Mouse (Mus musculus): ENCODE measurements at regions not wholly inside any gene's neighbourhood (a gene's known extent, or its start where the extent isn't known, plus 50 kb on each side); places are given as distances from the start of the nearest gene placed in this dataset.
A peak's percentile ranks its signal among the peaks of the same experiment; 100 is the strongest.
"Not testable (repeated sequence)": the region's sequence is repeated elsewhere in the genome, so short reads cannot be mapped to it uniquely, and the experiment has no call there.

DNA sequence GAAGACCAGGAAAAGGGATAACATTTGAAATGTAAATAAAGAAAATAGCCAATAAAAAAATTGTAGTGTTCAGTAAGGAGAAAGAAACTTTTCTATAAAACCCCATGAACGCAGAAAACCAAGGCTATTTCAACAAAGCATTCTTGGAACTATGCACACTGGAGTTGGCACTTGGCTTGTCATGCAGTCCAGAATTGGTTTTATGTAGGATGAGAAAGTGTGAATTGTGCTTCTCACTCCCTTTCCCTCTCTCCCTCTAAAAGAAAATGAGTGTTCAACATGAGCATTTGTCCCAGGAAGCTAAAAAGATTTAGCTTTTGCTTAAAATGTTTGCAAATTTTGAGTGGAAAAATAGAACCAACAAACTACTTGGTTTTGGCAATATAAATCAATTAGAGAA is 841.6 kb upstream of the Adam24 start:
- DNase-seq (ENCODE audit: extremely low spot score in 1 of 2, low spot score in 2 of 2) = no peak
- intact Hi-C loops (cut with DNase I) = no loop called here

- DNase-seq (ENCODE audit: extremely low spot score in 1 of 2, low spot score in 2 of 2) = no peak
- intact Hi-C loops (cut with DNase I) = no loop called here
Observed at GRCm38 (mm10) chr8:39846854-39847253, 828.0 kb upstream of the Adam24 start.

GRCm38 (mm10) chr8:39862544-39862943 is 812.3 kb upstream of the Adam24 start:
- intact Hi-C loops (cut with DNase I) = no loop called here
- no peak for DNase-seq (ENCODE audit: extremely low spot score in 1 of 2, low spot score in 2 of 2)

- no peak for DNase-seq (ENCODE audit: extremely low spot score in 1 of 2, low spot score in 2 of 2)
- intact Hi-C loops (cut with DNase I) = no loop called here
Observed at GRCm38 (mm10) chr8:39902251-39902650, 772.6 kb upstream of the Adam24 start.

DNA sequence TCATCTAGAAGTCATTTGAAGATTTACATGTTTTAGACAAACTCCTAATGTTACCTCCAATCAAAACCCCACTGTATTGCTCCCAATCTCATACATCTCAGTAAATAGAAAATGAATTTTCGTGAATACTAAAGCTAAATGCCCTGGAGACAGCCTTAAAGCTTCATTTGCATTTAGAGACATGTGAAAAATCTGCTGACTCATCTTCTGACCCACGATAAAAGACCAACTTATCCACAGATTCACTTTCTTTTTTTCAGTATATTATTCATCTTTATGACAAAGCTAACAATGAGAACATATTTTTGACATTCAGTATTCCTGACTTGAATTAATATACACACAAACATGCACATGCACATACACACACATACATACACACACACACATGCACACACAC is 762.0 kb upstream of the Adam24 start:
- DNase-seq (ENCODE audit: extremely low spot score in 1 of 2, low spot score in 2 of 2) = no peak
- intact Hi-C loops (cut with DNase I) = no loop called here

DNA sequence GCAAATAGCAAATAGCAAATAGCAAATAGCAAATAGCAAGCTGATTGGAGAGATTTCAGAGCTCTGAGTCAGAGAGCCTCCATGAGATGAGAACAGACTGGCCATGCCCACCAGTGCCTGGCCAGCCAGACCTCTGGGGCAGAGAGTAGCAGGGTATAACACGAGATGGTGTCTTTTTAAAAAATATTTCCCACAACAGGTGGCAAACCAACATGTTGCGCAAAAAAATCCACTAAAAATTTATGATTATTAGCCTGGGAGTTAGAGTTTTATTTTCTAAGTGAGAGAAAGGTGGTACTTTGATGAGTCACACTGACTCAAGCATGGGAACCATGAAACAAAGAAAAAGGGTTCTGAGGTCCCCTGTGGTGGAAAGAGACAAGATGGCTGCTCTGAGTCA is 753.5 kb upstream of the Adam24 start:
- DNase-seq (ENCODE audit: extremely low spot score in 1 of 2, low spot score in 2 of 2) = no peak
- intact Hi-C loops (cut with DNase I) = no loop called here

GRCm38 (mm10) chr8:39923741-39924140 is 751.1 kb upstream of the Adam24 start:
- no peak for DNase-seq (ENCODE audit: extremely low spot score in 1 of 2, low spot score in 2 of 2)
- intact Hi-C loops (cut with DNase I) = no loop called here

GRCm38 (mm10) chr8:39950178-39950896 is 724.5 kb upstream of the Adam24 start:
- intact Hi-C loops (cut with DNase I) = no loop called here
- DNase-seq (ENCODE audit: extremely low spot score in 1 of 2, low spot score in 2 of 2) = no peak

- no peak for DNase-seq (ENCODE audit: extremely low spot score in 1 of 2, low spot score in 2 of 2)
- intact Hi-C loops (cut with DNase I) = no loop called here
Observed at GRCm38 (mm10) chr8:39954497-39954896, 720.4 kb upstream of the Adam24 start.

- intact Hi-C loops (cut with DNase I) = no loop called here
- DNase-seq (ENCODE audit: extremely low spot score in 1 of 2, low spot score in 2 of 2) = no peak
Observed at GRCm38 (mm10) chr8:39954924-39955323, 720.0 kb upstream of the Adam24 start.

DNA sequence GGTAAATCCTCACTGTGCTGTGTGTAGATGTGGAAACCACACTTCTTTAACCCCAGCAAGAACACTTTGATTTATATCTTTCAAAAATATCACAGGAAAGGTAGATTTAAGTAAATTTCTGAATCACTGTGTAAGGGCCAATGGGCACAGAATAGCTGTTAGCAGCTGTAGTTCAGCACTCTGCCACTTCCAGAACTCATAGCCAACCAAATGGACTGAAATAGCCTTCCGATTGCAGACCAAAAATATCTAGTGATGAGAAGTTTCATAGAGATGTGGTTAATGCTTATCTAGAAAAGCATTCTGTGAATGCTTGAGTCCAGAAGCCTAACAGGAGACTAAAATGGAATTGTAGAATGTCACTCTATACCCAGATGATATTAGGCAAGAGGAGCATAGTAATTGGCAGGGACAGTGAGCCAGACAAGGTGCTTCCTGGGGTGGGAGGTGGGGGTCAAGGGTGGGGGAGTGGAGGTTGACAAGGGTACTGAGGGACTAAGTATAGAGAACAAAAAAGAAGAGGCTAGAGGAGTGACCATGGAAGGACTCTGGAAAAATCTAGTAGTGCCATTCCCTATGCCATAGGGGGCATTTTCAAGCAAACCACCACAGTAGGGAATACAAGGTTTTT is 669.6 kb upstream of the Adam24 start:
- intact Hi-C loops (cut with DNase I) = no loop called here
- DNase-seq (ENCODE audit: extremely low spot score in 1 of 2, low spot score in 2 of 2) = no peak

DNA sequence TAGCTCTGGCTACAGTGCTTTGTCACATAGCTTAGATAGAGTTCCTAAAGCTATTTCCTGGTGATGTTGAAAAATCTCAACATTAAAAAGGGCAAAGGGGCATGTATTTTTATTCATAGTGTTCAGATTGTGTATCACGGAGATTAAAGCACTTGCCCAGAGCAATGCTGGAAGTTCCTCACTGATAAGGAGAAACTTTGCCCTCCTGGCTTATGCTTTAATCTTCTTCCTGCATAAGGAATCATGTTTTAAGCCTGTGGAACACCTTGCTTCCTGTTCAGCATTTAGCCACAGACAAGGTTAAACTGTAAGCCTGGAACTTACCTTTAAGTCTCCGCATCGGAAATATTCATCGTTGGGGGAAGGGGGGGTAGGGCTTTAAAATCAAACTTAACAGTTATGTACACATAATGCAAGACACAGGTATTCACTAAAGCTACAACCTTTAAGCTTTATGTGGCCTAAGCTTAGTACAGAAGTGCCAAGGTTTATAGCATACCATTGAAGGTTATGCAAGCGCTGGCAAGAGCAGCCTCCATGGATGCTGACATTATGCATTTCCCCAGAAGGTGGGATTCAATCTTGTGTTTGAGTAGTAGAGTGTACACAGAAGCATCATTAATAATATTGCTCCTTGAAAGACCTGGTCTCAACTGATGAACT is 655.5 kb upstream of the Adam24 start:
- DNase-seq (ENCODE audit: extremely low spot score in 1 of 2, low spot score in 2 of 2) = no peak
- intact Hi-C loops (cut with DNase I) = no loop called here

DNA sequence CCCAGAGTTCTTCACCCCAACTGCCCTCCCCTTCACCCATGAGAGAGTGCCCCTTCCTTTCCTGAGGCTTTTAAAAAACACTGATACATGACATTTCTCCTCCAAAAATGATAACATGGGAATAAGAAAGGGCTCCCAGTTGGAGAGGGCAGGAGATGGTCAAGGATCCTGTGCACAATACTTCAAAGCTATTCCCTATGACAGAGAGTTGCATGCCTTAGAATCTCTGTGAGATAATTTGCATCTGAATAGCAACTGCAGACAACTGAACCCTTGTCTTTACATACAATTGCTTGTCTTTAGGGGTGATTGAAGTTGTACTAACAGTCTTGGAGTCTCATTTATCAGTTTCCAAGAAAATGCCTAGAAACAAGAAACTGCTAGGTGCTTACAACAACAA is 610.7 kb upstream of the Adam24 start:
- no peak for DNase-seq (ENCODE audit: extremely low spot score in 1 of 2, low spot score in 2 of 2)
- intact Hi-C loops (cut with DNase I) = no loop called here

- no peak for DNase-seq (ENCODE audit: extremely low spot score in 1 of 2, low spot score in 2 of 2)
- intact Hi-C loops (cut with DNase I) = no loop called here
Observed at GRCm38 (mm10) chr8:40071131-40071530, 603.7 kb upstream of the Adam24 start.

- DNase-seq (ENCODE audit: extremely low spot score in 1 of 2, low spot score in 2 of 2); intact Hi-C loops (cut with DNase I): not testable (repeated sequence)
Observed at GRCm38 (mm10) chr8:40080976-40081375, 593.9 kb upstream of the Adam24 start.

- DNase-seq (ENCODE audit: extremely low spot score in 1 of 2, low spot score in 2 of 2) = no peak
Observed at GRCm38 (mm10) chr8:40084129-40084528, 590.7 kb upstream of the Adam24 start.

GRCm38 (mm10) chr8:40089377-40089776 is 585.5 kb upstream of the Adam24 start:
- DNase-seq (ENCODE audit: extremely low spot score in 1 of 2, low spot score in 2 of 2) = no peak
- intact Hi-C loops (cut with DNase I) = no loop called here

More at GRCm38 (mm10) chr8:40084129-40084528, 590.7 kb upstream of the Adam24 start:
- intact Hi-C loops (cut with DNase I) = no loop called here

DNA sequence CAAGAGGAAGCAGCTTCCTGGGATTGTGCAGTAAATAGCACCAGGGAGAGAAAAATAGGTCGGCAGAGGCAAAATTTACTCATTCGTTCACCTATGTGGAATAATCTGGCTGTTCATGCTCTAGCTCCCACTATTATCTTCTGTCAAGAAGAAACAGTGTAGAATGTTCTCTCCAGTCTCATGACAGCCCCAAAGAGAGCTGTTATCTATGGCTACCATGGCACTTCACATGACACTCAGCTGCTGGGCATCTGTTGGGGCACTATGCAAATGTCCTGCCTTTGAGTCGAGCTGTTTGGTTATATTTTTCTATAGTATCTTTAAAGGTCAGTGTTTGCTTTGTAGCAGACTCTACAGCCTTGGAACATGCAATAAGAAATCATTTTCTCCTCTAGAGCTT is 550.5 kb upstream of the Adam24 start:
- intact Hi-C loops (cut with DNase I) = no loop called here
- no peak for DNase-seq (ENCODE audit: extremely low spot score in 1 of 2, low spot score in 2 of 2)

GRCm38 (mm10) chr8:40127141-40127540 is 547.7 kb upstream of the Adam24 start:
- intact Hi-C loops (cut with DNase I) = no loop called here
- DNase-seq (ENCODE audit: extremely low spot score in 1 of 2, low spot score in 2 of 2) = no peak

DNA sequence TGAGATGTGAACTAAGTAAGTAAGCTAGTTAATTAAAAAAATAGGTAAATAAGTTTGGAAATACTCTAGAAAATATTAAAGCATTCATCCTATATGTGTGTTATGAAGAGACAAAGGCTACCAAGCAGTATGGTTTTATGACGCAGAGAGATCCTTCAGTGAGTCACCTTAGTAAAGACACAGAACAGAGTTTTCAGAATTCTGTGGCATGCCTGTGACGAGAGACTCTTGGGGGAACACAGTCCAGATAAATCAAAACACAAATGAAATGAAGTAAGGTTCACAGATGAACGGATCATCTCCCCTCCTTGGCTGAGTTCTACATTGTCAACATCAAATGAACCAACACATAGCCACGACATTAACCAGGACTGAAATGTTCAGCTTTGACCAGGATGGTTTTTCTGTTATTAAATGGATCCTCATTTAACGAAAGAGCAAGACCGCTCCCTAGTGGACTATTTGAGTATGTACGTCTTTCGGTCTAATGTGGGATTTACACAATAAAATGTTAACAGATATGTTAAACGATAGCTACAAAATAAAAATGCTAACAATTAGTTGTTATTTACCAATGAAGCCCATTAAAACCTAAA is 542.1 kb upstream of the Adam24 start:
- DNase-seq (ENCODE audit: extremely low spot score in 1 of 2, low spot score in 2 of 2) = peak in 1 of 2 experiments; percentile 58
- intact Hi-C loops (cut with DNase I) = no loop called here
